Mouse (Mus musculus): ENCODE measurements around the gene Msln.

- TF ChIP-seq CTCF (IDR thresholded peaks at IDR 0.05; ENCODE audit: extremely low read depth, insufficient read depth, insufficient read length, insufficient replicate concordance) (no peak), POLR2A (IDR thresholded peaks at IDR 0.05; ENCODE audit: low read depth, low read length) (no peak)
Observed at GRCm38 (mm10) chr17:25796211-25796771, 42.1 kb upstream of the Msln start.
